Mouse (Mus musculus) c-Kit-negative CD71-positive TER-119-positive erythroid progenitor cells, embryonic 14.5 days (primary cell): ENCODE data around the gene Atp8b4.
"Not testable (repeated sequence)": the region's sequence is repeated elsewhere in the genome, so short reads cannot be mapped to it uniquely, and the experiment has no call there.

ENCODE experiments used
- DNase-seq: peaks from one replicate; pipeline ENCODE4 v3.0.0-alpha.2; 2013; ENCODE audit warnings: low read depth, low spot score

Gene Atp8b4

GRCm38 (mm10) chr2:126495832-126496695 lies 4.4 kb downstream of the Atp8b4 start:
- no peak for DNase-seq

- DNase-seq, result no peak
Measured at GRCm38 (mm10) chr2:126495230-126495629, 5.2 kb downstream of the Atp8b4 start.

GRCm38 (mm10) chr2:126493306-126493705 lies 7.2 kb downstream of the Atp8b4 start:
- no peak for DNase-seq

- DNase-seq, result no peak
Measured at GRCm38 (mm10) chr2:126492713-126493112, 7.8 kb downstream of the Atp8b4 start.

- no peak for DNase-seq
Measured at GRCm38 (mm10) chr2:126491446-126491845, 9.0 kb downstream of the Atp8b4 start.

GRCm38 (mm10) chr2:126490573-126490972 lies 9.9 kb downstream of the Atp8b4 start:
- no peak for DNase-seq

GRCm38 (mm10) chr2:126485262-126486017 lies 15.0 kb downstream of the Atp8b4 start:
- DNase-seq, result no peak

GRCm38 (mm10) chr2:126483337-126483736 lies 17.1 kb downstream of the Atp8b4 start:
- no peak for DNase-seq

- no peak for DNase-seq
Measured at GRCm38 (mm10) chr2:126477556-126477955, 22.9 kb downstream of the Atp8b4 start.

GRCm38 (mm10) chr2:126475681-126476410 lies 24.6 kb downstream of the Atp8b4 start:
- no peak for DNase-seq

- no peak for DNase-seq
Measured at GRCm38 (mm10) chr2:126474019-126474418, 26.5 kb downstream of the Atp8b4 start.

- DNase-seq, result no peak
Measured at GRCm38 (mm10) chr2:126472836-126473235, 27.6 kb downstream of the Atp8b4 start.

GRCm38 (mm10) chr2:126467790-126468189 lies 32.7 kb downstream of the Atp8b4 start:
- DNase-seq, result no peak

- DNase-seq, result no peak
Measured at GRCm38 (mm10) chr2:126466391-126467134, 33.9 kb downstream of the Atp8b4 start.

GRCm38 (mm10) chr2:126458661-126459060 lies 41.8 kb downstream of the Atp8b4 start:
- no peak for DNase-seq

GRCm38 (mm10) chr2:126457759-126458158 lies 42.7 kb downstream of the Atp8b4 start:
- DNase-seq, result not testable (repeated sequence)

GRCm38 (mm10) chr2:126450937-126451302 lies 49.6 kb downstream of the Atp8b4 start:
- DNase-seq, result no peak

- no peak for DNase-seq
Measured at GRCm38 (mm10) chr2:126450210-126450936, 50.1 kb downstream of the Atp8b4 start.

- no peak for DNase-seq
Measured at GRCm38 (mm10) chr2:126445039-126445438, 55.4 kb downstream of the Atp8b4 start.

GRCm38 (mm10) chr2:126441586-126441985 lies 58.9 kb downstream of the Atp8b4 start:
- DNase-seq, result no peak

- no peak for DNase-seq
Measured at GRCm38 (mm10) chr2:126434712-126435111, 65.8 kb downstream of the Atp8b4 start.
